Mouse (Mus musculus): ENCODE data around the gene Nptxr.

DNA sequence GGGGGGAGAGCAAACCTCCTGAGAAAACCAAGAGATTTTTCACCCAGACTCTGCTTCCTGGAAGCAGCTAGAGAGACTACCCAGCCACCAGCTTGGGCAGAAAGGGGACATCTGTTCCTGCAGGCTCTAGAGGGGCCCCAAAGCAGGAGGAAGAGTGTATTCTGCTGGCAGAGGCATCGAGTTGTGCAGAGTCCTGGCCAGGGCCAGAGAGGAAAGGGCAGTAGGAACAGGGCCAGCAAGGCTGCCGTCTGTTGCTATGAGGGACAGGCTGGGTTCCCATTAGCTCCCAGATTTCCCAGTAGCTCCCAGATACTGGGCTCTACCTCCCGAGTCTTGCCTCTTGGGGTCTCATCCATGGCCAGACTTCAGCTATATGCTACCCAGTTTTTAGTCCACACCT lies 5.5 kb upstream of the Nptxr start:
- no peak for TF ChIP-seq SIN3A (IDR thresholded peaks at IDR 0.05; ENCODE audit: low read length)
- TF ChIP-seq CTCF (conservative IDR thresholded peaks at IDR 0.05 in 1 of 2, IDR thresholded peaks at IDR 0.05 in 1 of 2; ENCODE audit: low read depth in 2 of 2, low read length in 2 of 2): no peak
- TF ChIP-seq POLR2A (IDR thresholded peaks at IDR 0.05; ENCODE audit: low read depth, low read length): no peak
- TF ChIP-seq BHLHE40 (IDR thresholded peaks at IDR 0.05; ENCODE audit: low read depth, low read length): no peak
- no peak for TF ChIP-seq GABPA (IDR thresholded peaks at IDR 0.05; ENCODE audit: insufficient replicate concordance, low read depth, low read length)
- TF ChIP-seq MEF2A (IDR thresholded peaks at IDR 0.05; ENCODE audit: borderline replicate concordance, low read depth, low read length): no peak
- TF ChIP-seq CHD2 (IDR thresholded peaks at IDR 0.05; ENCODE audit: low read length): no peak
- TF ChIP-seq EP300 (IDR thresholded peaks at IDR 0.05; ENCODE audit: low read length): no peak
- no peak for TF ChIP-seq IRF4 (IDR thresholded peaks at IDR 0.05; ENCODE audit: low read depth, low read length)
- TF ChIP-seq PAX5 (IDR thresholded peaks at IDR 0.05; ENCODE audit: low read length): no peak
- TF ChIP-seq MXI1 (IDR thresholded peaks at IDR 0.05; ENCODE audit: low read depth, low read length): no peak
- TF ChIP-seq SMC3 (IDR thresholded peaks at IDR 0.05; ENCODE audit: low read depth, low read length): no peak
- TF ChIP-seq CHD1 (IDR thresholded peaks at IDR 0.05; ENCODE audit: low read depth, low read length): no peak
- TF ChIP-seq ETS1 (conservative IDR thresholded peaks at IDR 0.05; ENCODE audit: low read depth, low read length): no peak

Data from CH12.LX (cell line).